Mouse (Mus musculus) MEL (cell line): Measurements from ENCODE around the gene Snx18. TPM values are rescaled to one million over a fixed set of nuclear protein-coding genes. Genes with fewer than 3 reads are reported as not detected.

Experiments used
- DNase-seq: peaks from one replicate; pipeline ENCODE4 v3.0.0; 2011; ENCODE audit warnings: low read depth, low spot score
- H3K27ac ChIP-seq: 2 replicates; pipeline ENCODE4 v1.5.1; 2012; ENCODE audit warnings: low read depth, mild to moderate bottlenecking, control low read depth, low read length, moderate library complexity; ENCODE audit not compliant: control insufficient read depth
- H3K27me3 ChIP-seq, 2 experiments: fragments of 150-350 bp in 1 of 2; sonication (generic) in 1 of 2; 2 replicates each; pipeline ENCODE4 v1.6.1; 2012; ENCODE audit warnings: low read length in 2 of 2, mild to moderate bottlenecking in 2 of 2, improper control_type of control experiment in 1 of 2, moderate library complexity in 1 of 2; ENCODE audit not compliant: insufficient read depth in 2 of 2, control insufficient read depth in 1 of 2
- H3K36me3 ChIP-seq, 2 experiments: 2 replicates each; pipeline ENCODE4 v1.6.1; 2012 to 2014; ENCODE audit warnings: low read length in 2 of 2, improper control_type of control experiment in 1 of 2, inconsistent platforms in 1 of 2, mild to moderate bottlenecking in 1 of 2; ENCODE audit not compliant: insufficient read depth in 2 of 2, control insufficient read depth in 1 of 2
- H3K4me1 ChIP-seq, 2 experiments: fragments of 150-350 bp in 1 of 2; sonication (generic) in 1 of 2; 2 replicates each; pipeline ENCODE4 v1.6.1; 2012; ENCODE audit warnings: low read length in 2 of 2, improper control_type of control experiment in 1 of 2, mild to moderate bottlenecking in 1 of 2; ENCODE audit not compliant: insufficient read depth in 2 of 2, control insufficient read depth in 1 of 2
- H3K4me3 ChIP-seq, 2 experiments: fragments of 150-350 bp in 1 of 2; sonication (generic) in 1 of 2; 2 replicates each; pipeline ENCODE4 v1.5.1; 2012; ENCODE audit warnings: low read depth in 2 of 2, low read length in 2 of 2, mild to moderate bottlenecking in 2 of 2, moderate library complexity in 2 of 2, control low read depth in 1 of 2, improper control_type of control experiment in 1 of 2; ENCODE audit not compliant: control insufficient read depth in 1 of 2, insufficient read depth in 1 of 2
- H3K79me2 ChIP-seq: 2 replicates; pipeline ENCODE4 v1.6.1; 2012; ENCODE audit warnings: mild to moderate bottlenecking, low read length, moderate library complexity; ENCODE audit not compliant: control insufficient read depth, poor library complexity, insufficient read depth
- H3K9ac ChIP-seq: 2 replicates; pipeline ENCODE4 v1.6.1; 2012; ENCODE audit warnings: low read depth, mild to moderate bottlenecking, control low read depth, low read length, moderate library complexity; ENCODE audit not compliant: control insufficient read depth, poor library complexity, severe bottlenecking
- H3K9me3 ChIP-seq: fragments of 150-350 bp; sonication (generic); replicated peaks from 2 replicates; pipeline ENCODE4 v1.6.1; 2012; ENCODE audit warnings: mild to moderate bottlenecking, low read length, improper control_type of control experiment, moderate library complexity; ENCODE audit not compliant: insufficient read depth
- BHLHE40 ChIP-seq: IDR thresholded peaks from 2 replicates; pipeline ENCODE4 v1.6.1; 2012; ENCODE audit warnings: low read depth, mild to moderate bottlenecking, inconsistent platforms, low read length, improper control_type of control experiment, borderline replicate concordance
- CTCF ChIP-seq, 3 experiments: IDR thresholded peaks in 2 of 3; conservative IDR thresholded peaks in 1 of 3; 2 replicates each; pipeline ENCODE4 v1.5.1; 2011 to 2012; ENCODE audit warnings: low read length in 3 of 3, low read depth in 2 of 3, mild to moderate bottlenecking in 2 of 3, improper control_type of control experiment in 1 of 3, inconsistent platforms in 1 of 3, mixed read lengths in 1 of 3, moderate library complexity in 1 of 3; ENCODE audit not compliant: control insufficient read depth in 1 of 3, insufficient read depth in 1 of 3, poor library complexity in 1 of 3, severe bottlenecking in 1 of 3
- E2F4 ChIP-seq: IDR thresholded peaks from 2 replicates; pipeline ENCODE4 v1.6.1; 2011; ENCODE audit warnings: low read depth, low read length, improper control_type of control experiment, borderline replicate concordance
- EP300 ChIP-seq, 2 experiments: IDR thresholded peaks; 2 replicates each; pipeline ENCODE4 v1.6.1; 2011; ENCODE audit warnings: improper control_type of control experiment in 2 of 2, low read length in 2 of 2, low read depth in 1 of 2, mild to moderate bottlenecking in 1 of 2
- ETS1 ChIP-seq: IDR thresholded peaks from 2 replicates; pipeline ENCODE4 v1.6.1; 2012; ENCODE audit warnings: low read depth, mild to moderate bottlenecking, inconsistent platforms, low read length, improper control_type of control experiment, moderate library complexity
- HCFC1 ChIP-seq: IDR thresholded peaks from 2 replicates; pipeline ENCODE4 v1.6.1; 2012; ENCODE audit warnings: low read depth, mild to moderate bottlenecking, inconsistent platforms, low read length, improper control_type of control experiment, moderate library complexity
- KAT2A ChIP-seq: conservative IDR thresholded peaks from 2 replicates; pipeline ENCODE4 v1.6.1; 2012; ENCODE audit warnings: low read depth, low read length, improper control_type of control experiment, inconsistent platforms
- MAFK ChIP-seq: IDR thresholded peaks from 2 replicates; pipeline ENCODE4 v1.6.1; 2011; ENCODE audit warnings: low read depth, mild to moderate bottlenecking, low read length, improper control_type of control experiment, borderline replicate concordance
- MAX ChIP-seq: IDR thresholded peaks from 2 replicates; pipeline ENCODE4 v1.6.1; 2011; ENCODE audit warnings: low read length, improper control_type of control experiment
- MAZ ChIP-seq: IDR thresholded peaks from 2 replicates; pipeline ENCODE4 v1.6.1; 2012; ENCODE audit warnings: low read depth, mild to moderate bottlenecking, inconsistent platforms, low read length, improper control_type of control experiment
- MXI1 ChIP-seq: IDR thresholded peaks from 2 replicates; pipeline ENCODE4 v1.6.1; 2011; ENCODE audit warnings: mild to moderate bottlenecking, low read depth, low read length, improper control_type of control experiment
- MYC ChIP-seq: IDR thresholded peaks from 2 replicates; pipeline ENCODE4 v1.6.1; 2011; ENCODE audit warnings: low read depth, mild to moderate bottlenecking, low read length, improper control_type of control experiment, moderate library complexity
- NELFE ChIP-seq: IDR thresholded peaks from 2 replicates; pipeline ENCODE4 v1.6.1; 2011; ENCODE audit warnings: low read depth, low read length, improper control_type of control experiment
- POLR2A ChIP-seq, 2 experiments: IDR thresholded peaks; 2 replicates each; pipeline ENCODE4 v1.6.1; 2011 to 2012; ENCODE audit warnings: low read length in 2 of 2, mild to moderate bottlenecking in 2 of 2, control low read depth in 1 of 2, improper control_type of control experiment in 1 of 2, low read depth in 1 of 2, moderate library complexity in 1 of 2; ENCODE audit not compliant: control insufficient read depth in 1 of 2, insufficient read depth in 1 of 2, poor library complexity in 1 of 2
- RAD21 ChIP-seq: IDR thresholded peaks from 2 replicates; pipeline ENCODE4 v1.6.1; 2011; ENCODE audit warnings: mild to moderate bottlenecking, low read depth, low read length, improper control_type of control experiment
- SIN3A ChIP-seq: IDR thresholded peaks from 2 replicates; pipeline ENCODE4 v1.6.1; 2012; ENCODE audit warnings: low read length, improper control_type of control experiment, inconsistent platforms
- SMC3 ChIP-seq: IDR thresholded peaks from 2 replicates; pipeline ENCODE4 v1.6.1; 2011; ENCODE audit warnings: low read depth, low read length, improper control_type of control experiment
- TBP ChIP-seq: IDR thresholded peaks from 2 replicates; pipeline ENCODE4 v1.8.0; 2011; ENCODE audit warnings: low read depth, low read length, improper control_type of control experiment
- TCF12 ChIP-seq: IDR thresholded peaks from 2 replicates; pipeline ENCODE4 v1.6.1; 2014; ENCODE audit warnings: low read depth, mild to moderate bottlenecking, inconsistent platforms, low read length, improper control_type of control experiment, moderate library complexity
- UBTF ChIP-seq: IDR thresholded peaks from 2 replicates; pipeline ENCODE4 v1.6.1; 2012; ENCODE audit warnings: low read depth, mild to moderate bottlenecking, inconsistent platforms, low read length, improper control_type of control experiment, moderate library complexity, borderline replicate concordance; ENCODE audit not compliant: insufficient read depth
- USF1 ChIP-seq: IDR thresholded peaks from 2 replicates; pipeline ENCODE4 v1.6.1; 2014; ENCODE audit warnings: low read depth, mild to moderate bottlenecking, inconsistent platforms, low read length, improper control_type of control experiment, moderate library complexity
- polyA plus RNA-seq, 2 experiments: library from polyadenylated mRNA; stranded (reverse) in 1 of 2; unstranded in 1 of 2; fragments of >175 nt in 1 of 2; fragments of >200 nt in 1 of 2; gene quantifications; 2 replicates each; pipeline versions ENCODE4 v1.2.1 to v1.2.4; 2012; ENCODE audit warnings: low replicate concordance in 2 of 2, low read depth in 1 of 2; ENCODE audit not compliant: insufficient read length in 2 of 2, insufficient read depth in 1 of 2, missing spikeins in 1 of 2
- total RNA-seq: library from RNA; depleted of rRNA; stranded (reverse); fragments of 300-350 nt; gene quantifications from 2 replicates; pipeline ENCODE4 v1.2.3, GENCODE M21; 2012; rRNA removed

Gene Snx18
- total RNA-seq (8.0 and 8.7 TPM in 2 replicates), polyA plus RNA-seq (1 to 10 TPM in 1 of 2 experiments, not detected in 1; 7.7 TPM)

- peaks cover 41% of the 10 kb centered on the region for H3K79me2 ChIP-seq
- H3K9me3 ChIP-seq: no peaks in the 10 kb centered on the region
- H3K36me3 ChIP-seq: no peaks in the 10 kb centered on the region; a peak in 1 of 4 replicates
- peak; percentile 90 for DNase-seq
- H3K27ac ChIP-seq: peak within 1 kb of the TSS; percentile 45
- peak within 1 kb of the TSS; percentile 51 to 68 for H3K4me3 ChIP-seq
- H3K9ac ChIP-seq: peak within 1 kb of the TSS; percentile 92
- TF ChIP-seq ETS1 (no peak), MAZ (0 out of 2 replicates have a peak, but pooled peaks have one; percentile 49), HCFC1 (peak; percentile 90), EP300 (IDR thresholded peaks at IDR 0.05; ENCODE audit: low read depth in 1 of 2, low read length in 2 of 2) (0 out of 4 replicates have a peak, but pooled peaks of 1 of the 2 experiments have one; percentile 22), MYC (peak; percentile 93), RAD21 (peak; percentile 62), CTCF (IDR thresholded peaks at IDR 0.05 in 2 of 3, conservative IDR thresholded peaks at IDR 0.05 in 1 of 3; ENCODE audit: control insufficient read depth in 1 of 3, insufficient read depth in 1 of 3, low read depth in 2 of 3, low read length in 3 of 3, poor library complexity in 1 of 3, severe bottlenecking in 1 of 3) (peak in 2 of 3 experiments; percentile 76 to 82; a peak in 5 of 6 replicates), SIN3A (peak; percentile 97), TCF12 (peak; percentile 62), TBP (peak; percentile 60; the same call in 1 of the 2 replicates), UBTF (0 out of 2 replicates have a peak, but pooled peaks have one; percentile 52), USF1 (peak; percentile 89), KAT2A (no peak; the same call in 1 of the 2 replicates), POLR2A (IDR thresholded peaks at IDR 0.05; ENCODE audit: control insufficient read depth in 1 of 2, insufficient read depth in 1 of 2, low read depth in 1 of 2, low read length in 2 of 2, poor library complexity in 1 of 2) (peak; percentile 52 to 71; a peak in 3 of 4 replicates), BHLHE40 (peak; percentile 74; the same call in 1 of the 2 replicates), SMC3 (peak; percentile 57), MXI1 (peak; percentile 94), NELFE (peak; percentile 75), MAFK (no peak), E2F4 (no peak), MAX (peak; percentile 91)
- TF ChIP-seq, all 39 proteins: peak for 17
- no peaks in the 10 kb centered on the region for H3K27me3 ChIP-seq
- peaks cover 0 to 16% of the 10 kb centered on the region in 2 experiments; a peak in 2 of 4 replicates for H3K4me1 ChIP-seq
These were observed at the start of gene Snx18 for GRCm38 (mm10) chr13:113617891-113618823. Gene Snx18, minus strand, starts transcription at chr13:113618564.
